Mouse (Mus musculus): ENCODE results near the gene E2f3. TPM values are rescaled to one million over a fixed set of nuclear protein-coding genes. Genes with fewer than 3 reads are reported as not detected.
A peak's percentile ranks its signal among the peaks of the same experiment; 100 is the strongest.

E2f3 gene
- 2.9 and 3.4 TPM in 2 replicates for polyA plus RNA-seq (2015; fragmentation: Nextera tagmentation; extraction: Ambion mirVana)

- H3K9me3 ChIP-seq (replicated peaks; ENCODE audit: control insufficient read depth, low read length) = no peaks in the 10 kb centered on the region
- H3K27me3 ChIP-seq (ENCODE audit: control insufficient read depth, insufficient read depth, low read depth, low read length) = no peaks in the 10 kb centered on the region
- no peaks in the 10 kb centered on the region for H3K36me3 ChIP-seq (ENCODE audit: control insufficient read depth, insufficient read depth)
- peak within 1 kb of the TSS; percentile 96 for H3K9ac ChIP-seq (ENCODE audit: low read depth, low read length)
- WGBS (ENCODE audit: insufficient replicate concordance) = under 1% methylated on average over 45 of the region's 45 CpGs
- peak within 1 kb of the TSS; percentile 90 for H3K27ac ChIP-seq (ENCODE audit: low read length)
- ATAC-seq (ENCODE audit: low read depth) = peak; percentile 97
- peak within 1 kb of the TSS; percentile 79 for H3K4me2 ChIP-seq (ENCODE audit: low read depth, low read length)
- peaks cover 29% of the 10 kb centered on the region for H3K4me1 ChIP-seq (ENCODE audit: control insufficient read depth, low read depth, low read length)
- peak within 1 kb of the TSS; percentile 85 for H3K4me3 ChIP-seq (ENCODE audit: low read depth, low read length)
These were observed at the start of gene E2f3 for GRCm38 (mm10) chr13:29985855-29986755. Gene E2f3 (minus strand): TSS chr13:29986063.

GRCm38 (mm10) chr13:30034540-30034939 lies 48.7 kb upstream of the E2f3 start:
- H3K4me3 ChIP-seq (ENCODE audit: low read depth, low read length) = no peak overlapping the region
- H3K27ac ChIP-seq (ENCODE audit: low read length) = no peak overlapping the region
- H3K27me3 ChIP-seq (ENCODE audit: control insufficient read depth, insufficient read depth, low read depth, low read length) = no peaks in the 10 kb centered on the region
- ATAC-seq (ENCODE audit: low read depth) = no peak
- 65% methylated on average over 5 of the region's 5 CpGs for WGBS (ENCODE audit: insufficient replicate concordance)
- no peak overlapping the region for H3K4me2 ChIP-seq (ENCODE audit: low read depth, low read length)
- H3K36me3 ChIP-seq (ENCODE audit: control insufficient read depth, insufficient read depth) = no peaks in the 10 kb centered on the region
- no peaks in the 10 kb centered on the region for H3K9me3 ChIP-seq (replicated peaks; ENCODE audit: control insufficient read depth, low read length)
- no peaks in the 10 kb centered on the region for H3K4me1 ChIP-seq (ENCODE audit: control insufficient read depth, low read depth, low read length)
- no peak overlapping the region for H3K9ac ChIP-seq (ENCODE audit: low read depth, low read length)

- no peaks in the 10 kb centered on the region for H3K9me3 ChIP-seq (replicated peaks; ENCODE audit: control insufficient read depth, low read length)
- H3K36me3 ChIP-seq (ENCODE audit: control insufficient read depth, insufficient read depth) = no peaks in the 10 kb centered on the region
- no peak overlapping the region for H3K9ac ChIP-seq (ENCODE audit: low read depth, low read length)
- no peak overlapping the region for H3K4me3 ChIP-seq (ENCODE audit: low read depth, low read length)
- 68% methylated on average over 13 of the region's 13 CpGs for WGBS (ENCODE audit: insufficient replicate concordance)
- no peak overlapping the region for H3K27ac ChIP-seq (ENCODE audit: low read length)
- H3K4me1 ChIP-seq (ENCODE audit: control insufficient read depth, low read depth, low read length) = no peaks in the 10 kb centered on the region
- H3K27me3 ChIP-seq (ENCODE audit: control insufficient read depth, insufficient read depth, low read depth, low read length) = no peaks in the 10 kb centered on the region
- H3K4me2 ChIP-seq (ENCODE audit: low read depth, low read length) = no peak overlapping the region
- no peak for ATAC-seq (ENCODE audit: low read depth)
These were observed 45.9 kb upstream of the E2f3 start for GRCm38 (mm10) chr13:30031684-30032335.

- no peaks in the 10 kb centered on the region for H3K4me1 ChIP-seq (ENCODE audit: control insufficient read depth, low read depth, low read length)
- no peaks in the 10 kb centered on the region for H3K9me3 ChIP-seq (replicated peaks; ENCODE audit: control insufficient read depth, low read length)
- no peaks in the 10 kb centered on the region for H3K36me3 ChIP-seq (ENCODE audit: control insufficient read depth, insufficient read depth)
- no peak overlapping the region for H3K27ac ChIP-seq (ENCODE audit: low read length)
- H3K4me3 ChIP-seq (ENCODE audit: low read depth, low read length) = no peak overlapping the region
- WGBS (ENCODE audit: insufficient replicate concordance) = 58% methylated on average over 3 of the region's 3 CpGs
- no peak overlapping the region for H3K9ac ChIP-seq (ENCODE audit: low read depth, low read length)
- ATAC-seq (ENCODE audit: low read depth) = no peak
- no peaks in the 10 kb centered on the region for H3K27me3 ChIP-seq (ENCODE audit: control insufficient read depth, insufficient read depth, low read depth, low read length)
- no peak overlapping the region for H3K4me2 ChIP-seq (ENCODE audit: low read depth, low read length)
These were observed 42.0 kb upstream of the E2f3 start for GRCm38 (mm10) chr13:30027841-30028240.

- no peak overlapping the region for H3K4me3 ChIP-seq (ENCODE audit: low read depth, low read length)
- no peak overlapping the region for H3K27ac ChIP-seq (ENCODE audit: low read length)
- no peak overlapping the region for H3K4me2 ChIP-seq (ENCODE audit: low read depth, low read length)
- no peak overlapping the region for H3K9ac ChIP-seq (ENCODE audit: low read depth, low read length)
- H3K36me3 ChIP-seq (ENCODE audit: control insufficient read depth, insufficient read depth) = no peaks in the 10 kb centered on the region
- 56% methylated on average over 2 of the region's 2 CpGs for WGBS (ENCODE audit: insufficient replicate concordance)
- no peaks in the 10 kb centered on the region for H3K9me3 ChIP-seq (replicated peaks; ENCODE audit: control insufficient read depth, low read length)
- no peak for ATAC-seq (ENCODE audit: low read depth)
- no peaks in the 10 kb centered on the region for H3K27me3 ChIP-seq (ENCODE audit: control insufficient read depth, insufficient read depth, low read depth, low read length)
- H3K4me1 ChIP-seq (ENCODE audit: control insufficient read depth, low read depth, low read length) = no peaks in the 10 kb centered on the region
These were observed 36.6 kb upstream of the E2f3 start for GRCm38 (mm10) chr13:30022487-30022886.

GRCm38 (mm10) chr13:30018573-30018972 lies 32.7 kb upstream of the E2f3 start:
- no peak overlapping the region for H3K4me2 ChIP-seq (ENCODE audit: low read depth, low read length)
- H3K36me3 ChIP-seq (ENCODE audit: control insufficient read depth, insufficient read depth) = no peaks in the 10 kb centered on the region
- H3K4me1 ChIP-seq (ENCODE audit: control insufficient read depth, low read depth, low read length) = no peaks in the 10 kb centered on the region
- no peak for ATAC-seq (ENCODE audit: low read depth)
- H3K27ac ChIP-seq (ENCODE audit: low read length) = no peak overlapping the region
- no peak overlapping the region for H3K4me3 ChIP-seq (ENCODE audit: low read depth, low read length)
- 38% methylated on average over 2 of the region's 2 CpGs for WGBS (ENCODE audit: insufficient replicate concordance)
- no peaks in the 10 kb centered on the region for H3K27me3 ChIP-seq (ENCODE audit: control insufficient read depth, insufficient read depth, low read depth, low read length)
- H3K9ac ChIP-seq (ENCODE audit: low read depth, low read length) = no peak overlapping the region
- H3K9me3 ChIP-seq (replicated peaks; ENCODE audit: control insufficient read depth, low read length) = no peaks in the 10 kb centered on the region

GRCm38 (mm10) chr13:30017611-30018010 lies 31.7 kb upstream of the E2f3 start:
- ATAC-seq (ENCODE audit: low read depth) = no peak
- H3K27me3 ChIP-seq (ENCODE audit: control insufficient read depth, insufficient read depth, low read depth, low read length) = no peaks in the 10 kb centered on the region
- WGBS (ENCODE audit: insufficient replicate concordance) = 79% methylated on average over 7 of the region's 7 CpGs
- H3K36me3 ChIP-seq (ENCODE audit: control insufficient read depth, insufficient read depth) = no peaks in the 10 kb centered on the region
- H3K9ac ChIP-seq (ENCODE audit: low read depth, low read length) = no peak overlapping the region
- no peaks in the 10 kb centered on the region for H3K9me3 ChIP-seq (replicated peaks; ENCODE audit: control insufficient read depth, low read length)
- H3K4me3 ChIP-seq (ENCODE audit: low read depth, low read length) = no peak overlapping the region
- H3K27ac ChIP-seq (ENCODE audit: low read length) = no peak overlapping the region
- no peak overlapping the region for H3K4me2 ChIP-seq (ENCODE audit: low read depth, low read length)
- H3K4me1 ChIP-seq (ENCODE audit: control insufficient read depth, low read depth, low read length) = no peaks in the 10 kb centered on the region

- no peak overlapping the region for H3K4me3 ChIP-seq (ENCODE audit: low read depth, low read length)
- no peak overlapping the region for H3K27ac ChIP-seq (ENCODE audit: low read length)
- 65% methylated on average over 8 of the region's 8 CpGs for WGBS (ENCODE audit: insufficient replicate concordance)
- no peaks in the 10 kb centered on the region for H3K36me3 ChIP-seq (ENCODE audit: control insufficient read depth, insufficient read depth)
- H3K9ac ChIP-seq (ENCODE audit: low read depth, low read length) = no peak overlapping the region
- no peaks in the 10 kb centered on the region for H3K9me3 ChIP-seq (replicated peaks; ENCODE audit: control insufficient read depth, low read length)
- H3K4me2 ChIP-seq (ENCODE audit: low read depth, low read length) = no peak overlapping the region
- ATAC-seq (ENCODE audit: low read depth) = no peak
- H3K27me3 ChIP-seq (ENCODE audit: control insufficient read depth, insufficient read depth, low read depth, low read length) = no peaks in the 10 kb centered on the region
- no peaks in the 10 kb centered on the region for H3K4me1 ChIP-seq (ENCODE audit: control insufficient read depth, low read depth, low read length)
These were observed 28.7 kb upstream of the E2f3 start for GRCm38 (mm10) chr13:30014576-30014975.

- Histone ChIP-seq H3K9ac (ENCODE audit: low read depth, low read length) (no peak overlapping the region), H3K4me2 (ENCODE audit: low read depth, low read length) (no peak overlapping the region), H3K4me1 (ENCODE audit: control insufficient read depth, low read depth, low read length) (no peaks in the 10 kb centered on the region), H3K9me3 (replicated peaks; ENCODE audit: control insufficient read depth, low read length) (no peaks in the 10 kb centered on the region), H3K27ac (ENCODE audit: low read length) (no peak overlapping the region), H3K4me3 (ENCODE audit: low read depth, low read length) (no peak overlapping the region), H3K36me3 (ENCODE audit: control insufficient read depth, insufficient read depth) (no peaks in the 10 kb centered on the region), H3K27me3 (ENCODE audit: control insufficient read depth, insufficient read depth, low read depth, low read length) (no peaks in the 10 kb centered on the region)
- 68% methylated on average over 6 of the region's 6 CpGs for WGBS (ENCODE audit: insufficient replicate concordance)
- no peak for ATAC-seq (ENCODE audit: low read depth)
These were observed 26.4 kb upstream of the E2f3 start for GRCm38 (mm10) chr13:30012226-30012625.

All from liver, embryonic 16.5 days (tissue).